Mouse (Mus musculus): ENCODE results near the gene Ccdc57. TPM values are rescaled to one million over a fixed set of nuclear protein-coding genes. Genes with fewer than 3 reads are reported as not detected.

The Ccdc57 gene
- total and polyA plus RNA-seq, 2 experiments from 2014 or later = 4.8 to 7.1 TPM

DNA sequence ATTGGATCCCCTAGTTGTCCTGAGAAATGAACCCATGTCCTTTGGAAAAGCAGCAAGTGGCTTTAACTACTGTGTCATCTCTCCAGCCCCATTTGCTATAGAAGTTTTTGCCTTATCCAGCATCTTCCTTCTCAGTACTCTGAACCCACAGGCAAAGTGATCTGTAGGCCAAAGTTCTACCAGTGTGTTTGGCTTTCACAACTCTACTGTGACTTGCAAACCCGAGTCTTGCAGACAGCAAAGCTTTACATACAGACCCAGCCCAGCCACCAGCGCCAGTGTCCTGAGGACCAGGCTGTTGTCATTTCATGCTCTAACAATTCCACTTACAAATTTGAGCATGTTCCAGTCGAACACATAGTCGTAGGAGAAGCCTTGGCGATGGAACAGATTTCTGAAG is 38.6 kb upstream of the Ccdc57 start:
- Histone ChIP-seq H3K9ac (replicated peaks; ENCODE audit: low read length) (no peak overlapping the region), H3K27ac (no peak overlapping the region), H3K36me3 (ENCODE audit: insufficient read depth, low read length) (peaks cover 82% of the 10 kb centered on the region), H3K4me3 (ENCODE audit: low read length) (no peak overlapping the region), H3K4me1 (ENCODE audit: insufficient read depth, low read length) (no peaks in the 10 kb centered on the region), H3K27me3 (ENCODE audit: insufficient read depth, low read length) (no peaks in the 10 kb centered on the region), H3K9me3 (ENCODE audit: low read length) (no peaks in the 10 kb centered on the region), H3K4me2 (ENCODE audit: low read depth, low read length) (no peak overlapping the region)
- WGBS = 92% methylated on average over 5 of the region's 5 CpGs
- no peak for TF ChIP-seq CTCF (IDR thresholded peaks at IDR 0.05; ENCODE audit: low read depth)
- ATAC-seq (no peak), DNase-seq (ENCODE audit: low spot score) (no peak)

DNA sequence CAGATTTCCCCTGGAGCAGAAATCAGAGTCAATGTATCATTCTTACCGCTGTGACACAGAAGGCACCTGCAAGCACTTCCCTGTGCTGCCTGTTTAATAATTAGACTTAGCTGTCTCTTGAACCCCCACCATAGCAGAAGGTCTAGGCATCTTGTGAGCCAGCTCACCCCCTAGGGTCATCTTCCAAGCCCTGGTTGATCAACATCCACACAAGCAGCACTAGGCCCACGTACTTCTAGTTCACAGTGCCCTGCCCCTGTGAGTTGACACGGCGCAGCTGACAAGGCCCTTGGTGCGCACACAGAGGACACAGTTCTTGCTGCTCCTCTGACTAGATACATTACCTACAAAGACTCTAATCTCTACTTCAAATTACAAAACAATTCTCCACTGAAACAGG is 37.1 kb upstream of the Ccdc57 start:
- H3K36me3 ChIP-seq (ENCODE audit: insufficient read depth, low read length) = peaks cover 90% of the 10 kb centered on the region
- no peak overlapping the region for H3K4me2 ChIP-seq (ENCODE audit: low read depth, low read length)
- H3K9ac ChIP-seq (replicated peaks; ENCODE audit: low read length) = no peak overlapping the region
- no peak for DNase-seq (ENCODE audit: low spot score)
- no peak overlapping the region for H3K27ac ChIP-seq
- H3K9me3 ChIP-seq (ENCODE audit: low read length) = no peaks in the 10 kb centered on the region
- H3K4me1 ChIP-seq (ENCODE audit: insufficient read depth, low read length) = no peaks in the 10 kb centered on the region
- ATAC-seq = no peak
- 91% methylated on average over 5 of the region's 5 CpGs for WGBS
- H3K27me3 ChIP-seq (ENCODE audit: insufficient read depth, low read length) = no peaks in the 10 kb centered on the region
- TF ChIP-seq CTCF (IDR thresholded peaks at IDR 0.05; ENCODE audit: low read depth) = no peak
- no peak overlapping the region for H3K4me3 ChIP-seq (ENCODE audit: low read length)

DNA sequence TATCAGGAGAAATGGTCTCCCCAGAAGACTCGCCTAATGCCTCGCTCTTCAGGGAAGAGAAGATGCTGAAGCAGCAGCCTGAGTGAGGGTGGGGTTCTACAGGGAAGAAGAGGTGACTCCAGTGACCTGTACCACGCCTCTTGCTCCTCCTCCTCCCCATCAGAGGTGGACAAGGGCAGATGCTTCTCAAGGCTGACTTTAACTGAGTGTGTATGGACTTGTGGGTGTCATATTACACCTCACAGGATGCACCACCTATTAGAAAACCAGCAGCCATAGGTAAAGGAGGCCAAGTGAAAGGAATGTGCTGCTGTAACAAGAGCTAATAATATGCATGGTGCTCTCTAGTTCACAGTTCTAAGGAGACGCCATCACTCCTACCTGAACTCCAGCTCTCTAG is 32.9 kb upstream of the Ccdc57 start:
- Histone ChIP-seq H3K9me3 (ENCODE audit: low read length) (no peaks in the 10 kb centered on the region), H3K9ac (replicated peaks; ENCODE audit: low read length) (no peak overlapping the region), H3K4me3 (ENCODE audit: low read length) (no peak overlapping the region), H3K27me3 (ENCODE audit: insufficient read depth, low read length) (no peaks in the 10 kb centered on the region), H3K4me2 (ENCODE audit: low read depth, low read length) (no peak overlapping the region), H3K36me3 (ENCODE audit: insufficient read depth, low read length) (peaks cover 95% of the 10 kb centered on the region), H3K27ac (no peak overlapping the region), H3K4me1 (ENCODE audit: insufficient read depth, low read length) (no peaks in the 10 kb centered on the region)
- DNase-seq (ENCODE audit: low spot score) = no peak
- WGBS = 82% methylated on average over 4 of the region's 4 CpGs
- TF ChIP-seq CTCF (IDR thresholded peaks at IDR 0.05; ENCODE audit: low read depth) = no peak
- no peak for ATAC-seq

DNA sequence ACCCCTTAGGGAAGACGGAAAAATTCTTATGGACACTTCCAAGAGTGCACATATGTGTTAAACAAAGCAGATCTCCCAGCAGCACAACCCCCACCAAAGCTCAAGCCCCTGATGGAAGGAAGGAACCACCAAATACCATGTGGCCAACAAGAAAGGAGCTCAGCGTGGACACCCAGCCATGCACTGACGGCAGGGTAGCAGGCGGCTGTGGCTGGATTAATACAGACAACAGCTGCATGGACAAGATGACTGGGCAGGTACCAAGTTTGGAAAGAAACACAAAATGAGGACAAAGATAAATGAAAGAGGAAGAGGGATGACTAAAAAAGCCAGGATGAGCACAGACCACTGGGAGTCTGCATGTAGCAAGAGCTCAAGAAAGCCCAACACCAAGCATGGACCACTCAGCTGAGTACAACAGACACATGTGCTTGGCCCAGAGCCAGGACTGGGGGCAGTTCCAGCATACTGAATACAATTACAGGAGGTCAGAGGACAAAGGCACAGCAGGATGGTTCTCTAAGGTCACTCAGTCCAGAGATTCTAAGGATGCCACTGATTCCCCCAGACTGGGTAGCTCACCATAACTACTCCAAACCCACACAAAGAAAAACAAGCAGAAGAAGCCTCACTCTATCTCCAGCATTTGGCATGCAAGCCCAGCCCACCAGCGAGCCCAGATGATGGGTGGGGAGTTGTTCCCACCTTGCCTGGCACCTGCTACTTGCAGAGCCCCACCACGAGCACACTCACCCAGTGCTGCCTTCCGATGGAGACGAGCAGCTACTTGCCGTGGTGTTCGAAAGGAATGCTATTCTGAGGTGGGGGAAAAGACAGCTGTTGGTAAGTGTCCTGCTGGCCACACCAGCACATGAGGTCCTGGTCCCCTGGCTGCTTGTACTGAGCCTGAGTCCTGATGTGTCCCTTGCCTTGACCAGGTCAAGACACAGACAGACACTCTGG is 31.8 kb upstream of the Ccdc57 start:
- ATAC-seq (no peak), DNase-seq (ENCODE audit: low spot score) (peak; percentile 41)
- Histone ChIP-seq H3K4me2 (ENCODE audit: low read depth, low read length) (no peak overlapping the region), H3K9ac (replicated peaks; ENCODE audit: low read length) (no peak overlapping the region), H3K9me3 (ENCODE audit: low read length) (no peaks in the 10 kb centered on the region), H3K4me3 (ENCODE audit: low read length) (no peak overlapping the region), H3K36me3 (ENCODE audit: insufficient read depth, low read length) (peaks cover 84% of the 10 kb centered on the region), H3K27ac (0 out of 2 replicates have a peak overlapping the region, but pooled peaks have one; percentile 17), H3K4me1 (ENCODE audit: insufficient read depth, low read length) (no peaks in the 10 kb centered on the region), H3K27me3 (ENCODE audit: insufficient read depth, low read length) (no peaks in the 10 kb centered on the region)
- TF ChIP-seq CTCF (IDR thresholded peaks at IDR 0.05; ENCODE audit: low read depth) = no peak
- 55% methylated on average over 10 of the region's 10 CpGs for WGBS

DNA sequence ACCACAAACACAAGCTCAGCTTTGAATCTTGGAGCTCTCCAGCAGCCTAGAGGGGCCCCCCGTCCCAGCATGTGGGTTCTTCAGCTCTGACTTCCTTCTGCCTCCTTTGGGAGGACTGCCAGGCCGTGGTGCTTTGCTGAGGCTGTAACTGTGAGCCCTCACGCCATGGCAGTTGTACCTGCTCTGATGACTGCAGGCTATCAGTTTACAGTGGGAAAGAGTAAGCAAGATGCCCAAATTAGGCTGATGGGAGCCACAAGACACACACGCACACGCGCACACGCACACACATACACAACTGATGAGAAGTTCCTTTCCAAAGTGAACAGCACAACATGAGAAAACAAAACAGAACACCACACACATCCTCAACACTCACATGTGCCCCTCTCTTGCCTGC is 30.2 kb upstream of the Ccdc57 start:
- Histone ChIP-seq H3K4me3 (ENCODE audit: low read length) (no peak overlapping the region), H3K4me2 (ENCODE audit: low read depth, low read length) (no peak overlapping the region), H3K27me3 (ENCODE audit: insufficient read depth, low read length) (no peaks in the 10 kb centered on the region), H3K9ac (replicated peaks; ENCODE audit: low read length) (no peak overlapping the region), H3K27ac (no peak overlapping the region; the same call in 1 of the 2 replicates), H3K36me3 (ENCODE audit: insufficient read depth, low read length) (peaks cover 68% of the 10 kb centered on the region), H3K4me1 (ENCODE audit: insufficient read depth, low read length) (no peaks in the 10 kb centered on the region), H3K9me3 (ENCODE audit: low read length) (no peaks in the 10 kb centered on the region)
- DNase-seq (ENCODE audit: low spot score) (no peak), ATAC-seq (no peak)
- no peak for TF ChIP-seq CTCF (IDR thresholded peaks at IDR 0.05; ENCODE audit: low read depth)
- 88% methylated on average over 7 of the region's 7 CpGs for WGBS

DNA sequence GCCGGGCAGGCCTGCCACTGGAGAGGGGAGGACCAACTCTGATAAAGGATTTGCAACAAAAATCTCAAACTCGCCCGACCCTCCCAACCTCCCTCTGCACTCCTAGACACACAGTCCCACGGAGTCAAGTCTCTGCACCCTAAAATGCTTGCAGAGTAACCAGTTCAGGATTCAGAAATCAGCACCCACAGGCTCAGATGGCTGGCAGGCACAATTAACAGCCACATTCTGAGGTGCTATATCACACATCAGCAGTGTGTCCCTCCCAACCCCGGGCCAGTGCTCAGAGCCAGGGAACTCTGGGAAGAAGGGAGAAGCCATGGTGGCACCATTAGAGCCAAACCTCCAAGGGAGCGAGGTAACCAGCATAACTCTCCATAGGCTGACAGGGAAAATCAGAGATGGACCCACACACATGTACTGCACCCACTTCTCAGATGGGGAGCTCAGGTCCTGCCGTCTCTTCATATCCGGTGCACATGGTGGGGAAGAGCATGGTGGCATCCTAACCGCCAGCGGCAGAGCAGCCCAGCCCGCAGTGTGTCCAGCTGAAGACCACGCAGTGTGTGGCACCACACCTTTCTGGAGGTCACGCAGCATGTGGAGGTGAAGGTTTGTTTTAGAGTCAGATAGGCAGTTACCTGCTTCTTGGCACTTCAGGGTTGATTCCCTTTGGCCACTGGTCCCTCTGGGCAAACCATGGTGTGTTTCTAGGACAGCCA is 29.5 kb upstream of the Ccdc57 start:
- Histone ChIP-seq H3K4me1 (ENCODE audit: insufficient read depth, low read length) (no peaks in the 10 kb centered on the region), H3K27ac (no peak overlapping the region), H3K27me3 (ENCODE audit: insufficient read depth, low read length) (no peaks in the 10 kb centered on the region), H3K4me2 (ENCODE audit: low read depth, low read length) (no peak overlapping the region), H3K36me3 (ENCODE audit: insufficient read depth, low read length) (peaks cover 61% of the 10 kb centered on the region), H3K9me3 (ENCODE audit: low read length) (no peaks in the 10 kb centered on the region), H3K4me3 (ENCODE audit: low read length) (no peak overlapping the region), H3K9ac (replicated peaks; ENCODE audit: low read length) (no peak overlapping the region)
- 93% methylated on average over 13 of the region's 13 CpGs for WGBS
- ATAC-seq = no peak
- no peak for TF ChIP-seq CTCF (IDR thresholded peaks at IDR 0.05; ENCODE audit: low read depth)
- no peak for DNase-seq (ENCODE audit: low spot score)
